Mouse (Mus musculus): ENCODE measurements at regions not wholly inside any gene's neighbourhood (a gene's known extent, or its start where the extent isn't known, plus 50 kb on each side); places are given as distances from the start of the nearest gene placed in this dataset.

DNA sequence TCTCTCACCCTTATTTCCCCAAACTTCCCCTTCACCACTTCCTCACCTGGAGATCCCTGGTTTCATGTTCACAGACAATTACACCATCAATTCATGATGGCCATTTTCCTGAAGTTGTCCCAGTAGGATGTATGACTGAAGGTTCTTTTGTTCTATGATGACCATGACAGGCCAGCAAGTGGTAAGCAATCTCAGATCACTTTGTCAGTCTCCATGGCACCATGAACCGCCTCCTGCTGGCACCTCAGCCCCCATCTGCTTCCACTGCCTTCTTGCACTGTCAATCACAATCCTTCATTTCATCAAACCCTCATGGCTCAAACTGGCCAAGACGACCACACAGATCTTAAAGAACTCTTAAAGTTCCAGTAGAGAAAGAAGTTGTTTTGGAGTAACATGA is 297.9 kb upstream of the Slc24a5 start:
- DNase-seq (ENCODE audit: low spot score in 2 of 2) = no peak
- intact Hi-C loops (cut with DNase I) = loop anchor here (5.0 kb wide), 1 partner anchor 67 kb away; no protein-coding TSS in a partner anchor

DNA sequence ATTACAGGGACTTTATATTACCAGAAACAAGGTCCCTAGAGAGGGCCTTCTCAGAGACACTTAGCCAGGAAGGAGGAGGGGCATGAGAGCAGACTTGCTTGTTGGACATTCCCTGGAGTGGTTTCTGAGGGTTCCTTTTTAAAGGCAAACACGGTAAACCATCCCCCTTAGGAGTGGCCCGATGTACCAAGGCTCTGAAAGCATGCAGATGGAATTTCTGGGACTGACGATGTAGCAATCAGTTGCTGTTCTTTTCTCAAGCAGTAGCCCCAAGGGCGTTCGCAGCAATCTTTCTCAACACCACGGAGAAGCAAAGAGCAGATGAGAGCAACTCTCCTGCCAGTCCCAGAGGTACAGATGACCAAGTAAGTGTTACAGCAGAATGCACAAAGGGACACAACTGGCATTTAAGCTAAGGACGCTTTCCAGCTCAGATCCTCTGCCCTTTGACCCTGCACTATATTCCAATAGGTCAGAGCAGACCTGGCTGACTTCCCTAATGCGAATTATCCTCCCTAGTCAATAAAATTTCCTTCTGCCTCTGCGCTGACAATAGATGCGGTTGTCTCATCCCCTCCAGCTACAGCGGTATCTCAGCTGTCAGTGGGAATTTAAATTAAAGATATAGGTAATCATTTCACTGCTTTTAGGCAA is 295.7 kb upstream of the Slc24a5 start:
- DNase-seq (ENCODE audit: low spot score in 2 of 2) = no peak
- intact Hi-C loops (cut with DNase I) = loop anchor here (5.0 kb wide), 1 partner anchor 65 kb away; no protein-coding TSS in a partner anchor

DNA sequence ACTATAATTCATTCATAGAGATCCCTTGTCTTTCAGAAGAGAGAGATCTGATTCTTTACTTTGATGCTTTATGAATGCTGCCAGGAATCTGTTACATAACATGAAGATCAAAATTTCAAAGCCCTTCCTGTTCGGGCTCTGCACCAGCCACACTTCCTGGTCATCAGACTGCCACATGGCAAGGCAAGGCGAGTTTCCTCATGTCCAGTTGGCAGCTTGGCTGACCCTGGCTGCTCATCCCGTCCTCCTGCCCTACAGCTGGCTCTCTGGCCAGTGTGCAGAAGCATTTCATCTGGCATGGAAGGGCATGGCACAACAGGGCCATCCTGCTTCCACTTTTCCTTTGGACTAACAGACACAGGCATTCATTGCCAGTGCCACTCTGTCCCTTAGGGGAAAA is 292.2 kb upstream of the Slc24a5 start:
- no peak for DNase-seq (ENCODE audit: low spot score in 2 of 2)
- intact Hi-C loops (cut with DNase I) = no loop called here

DNA sequence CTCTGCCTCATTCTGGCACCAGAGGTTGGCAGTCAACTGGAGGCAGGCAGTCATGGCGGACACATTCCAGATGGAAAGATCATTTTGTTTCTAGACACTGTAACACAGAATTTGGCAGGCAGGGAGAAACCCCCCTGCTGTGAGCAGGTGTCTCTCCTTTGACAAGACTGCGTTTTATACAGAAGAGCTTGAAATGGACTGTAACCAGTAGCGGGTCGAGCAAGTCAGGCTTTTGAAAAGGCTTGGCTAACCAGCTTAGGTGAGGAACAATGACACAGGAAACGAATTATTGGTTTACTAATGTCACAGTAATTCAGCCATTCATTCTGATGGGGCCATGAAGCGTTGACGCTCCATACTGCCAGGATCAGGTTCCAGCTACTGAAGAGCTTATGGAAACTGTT is 275.3 kb upstream of the Slc24a5 start:
- intact Hi-C loops (cut with DNase I) = no loop called here
- no peak for DNase-seq (ENCODE audit: low spot score in 2 of 2)

DNA sequence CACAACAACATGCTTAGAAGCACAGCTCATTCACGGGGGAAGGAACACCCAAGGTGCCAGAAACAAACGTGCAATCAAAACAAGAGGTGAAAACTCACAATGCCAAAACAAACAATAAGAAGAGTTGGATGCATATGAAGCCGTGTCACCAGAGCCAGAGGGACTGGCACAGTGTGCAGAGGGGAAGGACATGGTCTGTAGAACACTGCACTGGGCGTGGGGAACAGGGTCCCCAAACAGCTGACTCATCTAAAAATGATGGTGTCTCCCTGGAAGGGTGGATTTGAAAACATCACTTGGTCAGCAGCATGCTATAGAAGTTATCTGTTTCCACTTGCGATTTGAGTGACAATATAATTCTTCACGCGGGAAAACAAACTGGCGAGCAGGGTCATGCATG is 256.2 kb upstream of the Slc24a5 start:
- DNase-seq (ENCODE audit: low spot score in 2 of 2) = no peak
- intact Hi-C loops (cut with DNase I) = no loop called here

DNA sequence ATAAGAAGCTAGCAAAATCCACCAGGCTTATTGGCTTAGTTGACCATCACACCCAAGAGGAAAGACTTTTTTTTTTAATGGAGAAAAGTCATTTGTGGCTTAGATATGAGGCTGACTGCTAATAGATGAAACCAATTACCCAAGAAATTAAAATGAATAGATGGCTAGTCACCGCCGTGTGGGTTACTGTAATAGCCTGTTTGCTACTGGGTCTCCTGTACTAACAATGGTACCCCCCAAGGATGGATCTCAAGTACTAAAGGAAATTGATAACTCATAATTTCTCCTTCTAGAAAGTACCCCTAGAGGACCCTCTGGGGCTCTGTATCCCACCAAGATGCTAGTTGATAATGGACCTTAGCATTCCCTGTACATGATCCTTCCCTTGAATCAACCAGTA is 251.1 kb upstream of the Slc24a5 start:
- DNase-seq (ENCODE audit: low spot score in 2 of 2) = no peak
- intact Hi-C loops (cut with DNase I) = no loop called here

DNA sequence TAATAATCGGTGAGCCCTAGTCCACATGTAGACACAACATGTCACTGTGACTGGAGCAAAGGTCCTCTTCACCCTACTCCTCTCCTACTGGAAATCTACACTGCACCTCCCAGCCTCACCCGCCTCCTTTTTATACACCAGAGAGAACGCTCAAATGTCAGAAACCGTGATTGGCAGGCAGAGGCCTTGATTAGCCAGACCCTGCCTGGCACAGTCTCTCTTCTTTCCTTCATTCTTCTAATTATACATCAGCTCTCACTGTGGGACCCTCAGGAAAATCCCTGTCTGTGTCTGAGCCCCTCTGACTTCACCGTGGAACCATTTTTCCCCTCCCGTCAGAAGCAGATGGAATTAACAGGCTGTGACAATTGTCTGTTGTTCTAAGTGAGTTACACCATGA is 248.1 kb upstream of the Slc24a5 start:
- no peak for DNase-seq (ENCODE audit: low spot score in 2 of 2)
- intact Hi-C loops (cut with DNase I) = no loop called here

DNA sequence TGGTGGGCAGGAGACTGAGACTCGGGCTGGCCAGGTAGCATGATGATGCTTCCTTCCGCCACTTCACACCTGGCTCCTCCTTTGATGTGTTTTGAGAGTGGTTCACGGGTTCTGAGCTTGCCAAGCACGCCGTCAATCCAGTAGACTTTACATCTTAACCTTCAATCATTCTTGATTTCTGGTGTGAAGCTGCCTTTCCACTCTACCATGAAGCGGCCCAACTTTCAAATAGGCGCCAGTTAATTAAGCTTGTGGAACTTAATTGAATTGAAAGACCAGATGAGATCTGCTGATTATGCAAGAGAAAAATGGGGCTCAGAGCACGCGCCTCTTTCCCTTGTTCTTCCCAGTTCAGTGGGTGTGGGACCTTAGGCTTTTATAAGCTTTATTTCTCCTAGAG is 247.1 kb upstream of the Slc24a5 start:
- intact Hi-C loops (cut with DNase I) = no loop called here

DNA sequence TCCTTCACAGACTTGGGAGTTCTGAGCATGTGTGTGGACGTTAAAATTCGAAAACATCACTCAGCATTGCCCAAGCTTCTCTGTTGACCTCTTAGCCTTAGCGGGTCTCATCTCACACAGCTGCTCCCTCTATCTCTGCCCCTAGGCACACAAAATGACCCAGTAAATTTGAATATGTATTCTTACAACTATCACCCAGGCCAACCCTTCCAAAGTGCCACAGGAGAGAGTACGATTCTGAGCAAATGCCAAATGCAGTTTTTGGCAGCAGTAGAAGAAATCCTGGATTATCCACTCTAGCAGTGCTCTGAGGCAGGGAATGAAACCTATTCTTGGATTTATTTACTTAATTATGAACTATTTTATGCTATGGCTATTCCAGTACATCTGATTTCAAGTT is 246.6 kb upstream of the Slc24a5 start:
- intact Hi-C loops (cut with DNase I) = no loop called here
- DNase-seq (ENCODE audit: low spot score in 2 of 2) = no peak

More for the DNA sequence above, 247.1 kb upstream of the Slc24a5 start:
- DNase-seq (ENCODE audit: low spot score in 2 of 2) = no peak

DNA sequence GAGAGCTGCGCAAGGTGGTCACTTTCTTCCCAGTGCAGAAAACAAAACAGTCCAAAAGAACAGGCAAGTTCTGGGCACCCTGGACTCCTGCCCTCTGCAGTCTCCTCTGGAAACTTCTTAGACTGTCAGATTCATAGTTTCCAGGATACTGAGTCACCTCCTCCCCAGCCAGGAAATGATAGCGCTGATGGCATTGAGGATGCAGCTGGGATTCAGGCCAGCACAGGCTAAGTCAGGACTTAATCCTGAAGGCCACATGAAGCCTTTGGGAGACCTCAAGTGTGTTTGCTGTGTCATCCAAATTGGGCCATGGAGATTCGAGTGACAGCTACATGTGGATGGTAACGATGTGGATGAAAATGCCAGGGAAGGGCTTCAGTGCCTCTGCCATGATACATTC is 219.1 kb upstream of the Slc24a5 start:
- no peak for DNase-seq (ENCODE audit: low spot score in 2 of 2)
- intact Hi-C loops (cut with DNase I) = no loop called here

DNA sequence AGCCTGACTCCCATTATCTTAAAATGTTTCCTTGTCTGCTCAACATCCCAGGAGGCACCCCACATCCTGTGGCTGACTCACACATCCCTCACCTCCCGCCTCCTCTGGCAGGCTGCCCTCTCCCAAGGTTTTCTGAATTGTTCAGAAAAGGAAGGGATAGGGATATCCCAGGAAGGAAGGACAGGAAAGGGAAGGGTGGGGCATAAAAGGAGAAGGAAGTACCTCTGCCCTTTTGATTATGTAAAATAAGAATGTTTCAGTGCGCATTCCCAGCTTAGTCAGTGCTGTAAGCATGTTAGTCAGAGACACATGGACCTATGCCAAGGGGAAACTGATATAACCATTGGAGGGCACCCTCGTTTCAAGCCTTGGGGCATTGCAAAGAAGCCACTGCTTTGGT is 209.4 kb upstream of the Slc24a5 start:
- peak in 1 of 2 experiments; percentile 31 for DNase-seq (ENCODE audit: low spot score in 2 of 2)
- intact Hi-C loops (cut with DNase I) = no loop called here

DNA sequence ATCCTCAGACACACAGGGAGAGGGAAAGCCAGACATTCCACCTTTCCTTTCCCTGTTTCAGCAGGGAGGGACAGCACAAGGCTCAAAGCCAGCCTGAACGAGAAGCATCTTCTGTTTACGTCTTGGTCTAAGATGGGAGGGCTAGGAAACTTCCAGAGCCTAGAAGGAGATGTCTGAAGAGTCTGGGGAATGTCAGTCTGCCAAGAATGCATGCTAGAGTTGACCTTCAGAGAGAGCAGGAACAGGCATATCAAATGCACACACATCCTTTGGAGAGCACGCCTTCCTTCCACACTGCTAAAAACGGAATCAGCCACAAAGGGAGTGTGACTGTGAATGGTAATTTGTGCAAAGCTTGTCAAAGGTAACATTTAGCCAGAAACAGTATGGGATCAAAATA is 179.7 kb upstream of the Slc24a5 start:
- intact Hi-C loops (cut with DNase I) = no loop called here
- no peak for DNase-seq (ENCODE audit: low spot score in 2 of 2)

DNA sequence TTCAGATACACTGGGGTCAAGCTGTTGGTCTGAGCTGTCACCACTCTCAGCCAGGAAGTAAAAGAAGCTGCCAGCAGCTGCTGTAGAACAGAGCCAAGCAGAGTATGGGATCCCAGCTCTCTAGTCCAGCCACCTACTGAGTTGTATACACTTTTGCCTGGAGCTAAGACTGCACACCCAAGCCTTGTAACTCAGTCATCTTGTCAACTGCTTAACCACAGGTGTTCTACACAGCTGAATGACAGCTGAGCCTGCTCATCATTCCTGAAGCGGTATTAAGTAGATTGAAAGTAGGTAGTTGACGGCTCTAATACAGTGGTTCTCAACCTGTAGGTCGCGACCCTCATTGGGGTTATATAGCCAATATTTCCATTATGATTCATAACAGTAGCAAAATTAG is 172.9 kb upstream of the Slc24a5 start:
- no peak for DNase-seq (ENCODE audit: low spot score in 2 of 2)
- intact Hi-C loops (cut with DNase I) = no loop called here

DNA sequence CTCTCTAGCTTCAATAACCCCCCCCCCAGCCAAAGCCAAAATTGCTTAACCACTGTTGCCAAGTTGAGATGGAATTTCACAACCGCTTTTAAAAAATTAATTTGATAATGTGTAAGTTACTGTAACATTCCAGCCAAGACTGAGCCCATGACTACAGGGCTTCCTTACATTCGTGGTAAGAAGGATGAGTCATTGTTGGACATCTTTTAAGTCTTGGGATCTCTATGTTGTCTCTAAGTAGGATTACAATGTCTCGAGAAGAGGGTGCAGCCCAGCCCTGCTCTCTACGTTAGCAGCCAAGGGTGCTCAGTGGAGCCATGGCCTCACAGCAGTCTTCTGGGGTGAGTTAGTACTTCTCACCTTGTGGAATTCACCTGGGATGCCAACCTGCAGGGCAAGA is 164.4 kb upstream of the Slc24a5 start:
- intact Hi-C loops (cut with DNase I) = no loop called here
- no peak for DNase-seq (ENCODE audit: low spot score in 2 of 2)

DNA sequence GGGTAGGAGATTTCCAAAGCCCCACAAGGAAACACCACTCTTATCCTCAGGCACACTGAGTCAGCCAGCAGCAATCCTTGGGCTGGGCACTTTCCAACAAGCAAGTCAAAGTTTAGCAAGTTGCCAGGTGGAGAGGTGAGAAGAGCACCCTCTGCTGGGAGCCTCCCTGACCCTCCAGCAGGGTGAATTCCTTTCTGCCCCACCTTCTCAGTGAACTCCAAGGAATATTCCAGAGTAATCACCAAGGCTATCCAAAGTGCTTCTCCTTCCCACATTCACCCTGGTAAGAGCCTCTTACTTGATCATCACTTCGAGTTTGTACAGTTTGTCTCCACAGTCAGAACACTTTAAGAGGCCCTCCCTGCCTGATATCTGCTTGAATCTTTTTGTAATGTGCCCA is 162.8 kb upstream of the Slc24a5 start:
- DNase-seq (ENCODE audit: low spot score in 2 of 2) = no peak
- intact Hi-C loops (cut with DNase I) = no loop called here

DNA sequence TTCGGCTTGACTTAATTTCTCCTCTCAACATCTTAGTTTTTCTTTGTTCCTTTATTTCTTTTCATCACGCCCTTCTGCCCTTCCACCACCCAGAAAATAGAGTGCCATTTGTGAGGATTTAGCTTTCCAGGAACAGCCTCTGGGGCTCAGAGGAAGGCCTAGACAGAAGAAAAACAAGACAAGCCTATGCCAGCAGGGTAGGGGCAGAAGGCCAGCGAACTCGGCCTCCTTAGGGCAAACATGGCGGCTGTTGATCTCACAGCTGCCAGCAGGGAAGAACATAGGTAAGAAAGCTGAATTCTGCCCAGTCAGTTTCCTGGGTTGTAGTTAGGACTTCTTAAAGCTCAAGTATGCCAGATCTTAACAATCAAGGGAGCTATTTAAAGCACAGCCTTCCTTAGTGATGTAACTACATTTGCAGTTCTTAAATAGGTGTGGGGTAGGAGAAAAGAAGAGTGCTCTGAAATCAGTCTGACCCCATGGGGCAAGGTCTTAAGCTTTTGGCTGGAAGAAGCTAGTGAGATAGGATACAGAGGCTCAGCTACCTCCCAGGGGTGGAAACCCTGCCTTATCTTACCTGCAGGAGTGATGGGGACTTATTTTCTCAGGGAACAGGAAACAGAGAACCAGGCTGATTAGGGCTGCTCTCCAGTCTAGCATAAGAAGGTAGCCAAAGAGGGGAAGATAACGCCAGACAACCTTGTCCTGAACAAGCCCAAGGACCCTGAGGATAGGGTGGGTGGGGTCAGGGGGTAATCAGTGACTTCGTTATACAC is 148.8 kb upstream of the Slc24a5 start:
- intact Hi-C loops (cut with DNase I) = no loop called here
- DNase-seq (ENCODE audit: low spot score in 2 of 2) = no peak

DNA sequence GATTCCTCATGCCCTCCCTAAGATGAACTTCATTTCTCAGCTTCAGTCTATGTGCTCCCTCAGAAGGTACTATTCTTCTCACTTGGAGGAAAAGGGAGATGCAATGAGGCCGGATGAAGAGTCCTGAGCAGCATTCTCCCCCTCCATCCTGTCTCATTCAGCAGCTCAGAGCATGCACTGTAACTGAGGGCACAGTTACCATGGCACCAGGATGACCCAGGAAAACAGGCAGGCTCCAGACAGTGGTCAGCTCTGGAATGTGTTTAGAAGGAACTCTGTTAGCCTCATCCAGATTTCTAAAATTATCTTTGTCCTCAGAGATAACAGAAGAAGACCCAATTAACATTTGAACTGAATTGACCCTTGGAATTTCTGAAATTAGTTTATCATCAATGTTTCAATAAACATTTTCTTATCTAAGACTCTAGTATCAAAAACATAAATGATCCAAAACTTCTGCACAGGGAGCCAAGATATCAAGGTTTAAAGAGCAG is 148.1 kb upstream of the Slc24a5 start:
- intact Hi-C loops (cut with DNase I) = loop anchor here (10.0 kb wide), 1 partner anchor 625 kb away; no protein-coding TSS in a partner anchor

DNA sequence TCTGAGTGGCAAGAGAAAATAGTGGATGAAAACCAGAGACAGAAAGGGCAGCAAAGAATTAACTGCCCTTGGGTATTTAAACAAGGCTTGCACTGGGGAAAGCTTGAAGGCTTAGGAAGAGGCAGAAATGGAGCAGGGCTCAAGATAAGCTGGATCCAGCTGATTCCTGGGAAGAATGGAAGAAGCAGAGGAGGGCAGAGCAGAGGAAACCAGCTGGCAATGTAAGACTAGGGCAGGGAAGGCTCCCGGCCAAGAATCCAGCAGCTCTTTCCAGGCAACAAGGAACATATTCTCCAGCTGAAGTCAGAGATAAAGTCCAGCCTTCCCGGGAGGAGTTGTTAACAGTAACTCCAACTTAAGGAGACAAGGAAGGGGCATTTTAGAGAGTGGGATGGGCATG is 147.7 kb upstream of the Slc24a5 start:
- DNase-seq (ENCODE audit: low spot score in 2 of 2) = peak in 1 of 2 experiments; percentile 35
- intact Hi-C loops (cut with DNase I) = loop anchor here (10.0 kb wide), 1 partner anchor 625 kb away; no protein-coding TSS in a partner anchor

More for the DNA sequence above, 148.1 kb upstream of the Slc24a5 start:
- no peak for DNase-seq (ENCODE audit: low spot score in 2 of 2)

DNA sequence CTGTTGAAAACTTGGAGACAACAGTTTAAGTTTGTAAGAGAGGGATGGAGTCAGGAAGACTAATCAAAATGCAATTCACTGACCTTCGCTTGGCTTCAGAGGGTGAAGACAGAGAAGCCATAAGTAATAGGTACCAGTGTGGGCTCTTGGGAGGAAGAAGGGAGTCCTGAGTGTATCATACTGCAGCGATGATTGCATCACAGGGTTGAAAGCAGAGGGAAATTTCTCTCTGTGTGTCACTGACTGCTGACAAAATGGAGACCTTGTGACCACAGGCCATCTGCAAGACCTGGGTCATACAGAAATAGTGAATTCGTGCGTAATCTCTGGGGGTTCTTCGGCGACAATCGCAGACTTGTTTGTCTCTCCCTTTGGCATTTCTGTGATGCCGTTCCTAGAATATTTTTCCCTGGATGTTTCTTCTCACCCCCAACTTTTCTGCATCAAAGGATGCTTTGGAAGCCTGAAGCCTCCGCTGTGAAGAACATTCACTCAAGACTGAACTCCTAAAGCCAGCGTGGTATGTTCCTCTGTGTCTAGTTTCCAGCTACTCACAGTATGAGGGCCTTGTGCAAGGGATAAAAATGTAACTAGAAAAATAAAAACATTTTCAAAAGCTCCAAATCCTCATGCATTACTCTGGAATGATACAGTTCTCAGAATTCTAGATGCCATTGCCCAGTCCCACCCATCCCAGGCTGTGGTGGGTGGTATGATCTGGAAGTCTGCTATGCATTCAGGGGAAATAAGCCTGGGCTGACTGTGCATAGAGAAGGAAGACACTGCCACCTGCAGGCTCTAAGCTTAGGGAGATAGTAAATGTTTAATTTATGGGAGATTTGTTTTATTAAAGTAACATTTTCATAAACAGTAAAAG is 139.8 kb upstream of the Slc24a5 start:
- intact Hi-C loops (cut with DNase I) = loop anchor here (1.0 to 10.0 kb wide), 5 partner anchors 321 to 1616 kb away; no protein-coding TSS in a partner anchor
- DNase-seq (ENCODE audit: low spot score in 2 of 2) = peak; percentile 70 to 75

DNA sequence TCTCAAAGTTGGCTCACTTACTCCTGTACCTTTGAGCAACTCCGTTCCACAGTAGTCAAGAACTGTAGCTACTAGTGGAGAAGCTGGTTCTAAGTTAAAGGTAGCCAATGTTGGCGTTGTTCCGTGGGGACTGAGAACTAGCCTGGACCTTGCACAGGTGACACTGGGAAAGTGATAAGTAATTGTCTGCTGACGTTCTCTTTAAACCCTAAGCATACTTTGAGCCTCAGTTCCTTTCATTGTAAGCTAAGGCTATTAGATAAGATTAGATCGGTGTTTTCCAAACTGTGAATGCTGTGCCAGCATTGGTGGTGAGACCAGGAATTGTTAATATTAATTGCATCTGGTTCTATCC is 139.2 kb upstream of the Slc24a5 start:
- intact Hi-C loops (cut with DNase I) = loop anchor here (1.0 to 10.0 kb wide), 5 partner anchors 321 to 1616 kb away; no protein-coding TSS in a partner anchor
- no peak for DNase-seq (ENCODE audit: low spot score in 2 of 2)
